Comparison of ENCODE assay signal across 10 mouse cellular contexts in the genomic region with DNA sequence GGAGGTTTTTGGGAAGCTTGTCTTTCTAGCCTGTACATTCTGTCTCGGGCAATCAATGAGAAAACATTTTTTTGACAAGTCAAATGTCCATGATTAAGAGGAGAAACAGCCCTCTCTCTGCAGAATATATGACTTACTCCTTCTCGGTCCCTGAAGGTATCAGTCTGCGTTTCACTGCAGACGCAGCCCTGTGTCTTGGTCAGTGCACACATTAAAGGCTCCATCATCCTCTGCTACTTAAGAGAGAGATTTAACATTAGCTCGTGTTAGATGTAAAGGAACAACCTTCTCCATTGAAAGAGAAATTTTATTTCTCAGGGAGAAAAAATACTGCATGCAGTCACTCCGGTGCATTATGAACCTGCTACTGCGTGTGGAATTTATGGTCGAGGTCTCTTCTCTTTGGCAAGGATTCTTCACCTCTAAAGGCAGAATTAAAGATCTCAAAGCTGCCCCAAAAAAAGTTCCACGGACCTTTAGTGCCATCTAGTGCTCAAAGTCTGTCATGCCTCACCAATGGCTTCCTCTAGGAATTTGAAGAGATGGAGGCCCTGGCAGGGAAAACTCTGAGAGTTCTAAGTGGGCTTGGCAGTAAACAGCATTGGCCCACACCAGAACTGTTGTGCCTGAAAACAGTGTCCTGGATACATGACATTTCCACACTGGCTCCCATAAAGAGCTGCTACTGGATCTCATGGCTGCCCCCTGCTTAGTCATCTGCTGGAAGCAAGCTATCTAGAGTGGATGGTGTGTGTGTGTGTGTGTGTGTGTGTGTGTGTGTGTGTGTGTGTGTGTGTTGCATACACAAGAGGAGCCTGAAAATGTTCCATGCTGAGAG.
DNase-seq lines count a peak whose midpoint lies in the region; ATAC-seq and TF ChIP-seq lines count a peak whose summit lies in the region.
"Had no signal": no experiment of that assay in that cellular context is flagged by ENCODE, and none has a peak within 500 bp of the region (broad histone marks: within the 10 kb centered on the region; RNA-seq: fewer than 3 reads in every experiment).

No protein-coding gene starts in this region.

- 0 out of 2 replicates have a peak, but pooled peaks have one; percentile 45 for ATAC-seq in heart, embryonic 16.5 days (replicated peaks; ENCODE audit: extremely low read depth, insufficient read depth, low FRiP score)
- peak; percentile 59; the same call in 1 of the 2 replicates for ATAC-seq in kidney, embryonic 16.5 days (ENCODE audit: low FRiP score, low TSS enrichment)
- peak; percentile 63 for ATAC-seq in limb, embryonic 14.5 days (ENCODE audit: low FRiP score, low read depth)

- no peak overlapping the region for H3K4me3 ChIP-seq in C2C12 (ENCODE audit: insufficient read depth, poor library complexity, severe bottlenecking)
- no peak overlapping the region for H3K4me3 ChIP-seq in embryonic facial prominence, embryonic 10.5 days
- H3K4me3 ChIP-seq in heart, embryonic 16.5 days (ENCODE audit: low read length) = no peak overlapping the region
- H3K4me3 ChIP-seq in kidney, embryonic 16.5 days (ENCODE audit: low read length) = no peak overlapping the region
- H3K4me3 ChIP-seq in limb, embryonic 14.5 days (replicated peaks; ENCODE audit: low read length) = no peak overlapping the region
- H3K4me3 ChIP-seq: embryonic facial prominence, embryonic 12.5 days; stomach, embryonic 15.5 days had no signal

- H3K27ac ChIP-seq in embryonic facial prominence, embryonic 10.5 days (replicated peaks) = no peak overlapping the region
- no peak overlapping the region for H3K27ac ChIP-seq in heart, embryonic 16.5 days (ENCODE audit: low read length)
- no peak overlapping the region for H3K27ac ChIP-seq in kidney, embryonic 16.5 days (ENCODE audit: low read length)
- no peak overlapping the region for H3K27ac ChIP-seq in limb, embryonic 14.5 days (replicated peaks; ENCODE audit: low read depth, low read length)
- H3K27ac ChIP-seq: embryonic facial prominence, embryonic 12.5 days; stomach, embryonic 15.5 days had no signal

- 0 out of 2 replicates have a peak, but pooled peaks cover 4% of the 10 kb centered on the region for H3K4me1 ChIP-seq in embryonic facial prominence, embryonic 10.5 days
- H3K4me1 ChIP-seq in heart, embryonic 16.5 days (ENCODE audit: control insufficient read depth, insufficient read depth, low read length) = no peaks in the 10 kb centered on the region
- H3K4me1 ChIP-seq in kidney, embryonic 16.5 days (ENCODE audit: insufficient read depth, low read length) = 0 out of 2 replicates have a peak, but pooled peaks cover 4% of the 10 kb centered on the region
- H3K4me1 ChIP-seq in limb, embryonic 14.5 days (ENCODE audit: control insufficient read depth, insufficient read depth, low read length) = peaks cover 3% of the 10 kb centered on the region; the same call in 1 of the 2 replicates
- H3K4me1 ChIP-seq: embryonic facial prominence, embryonic 12.5 days; stomach, embryonic 15.5 days had no signal

- no peak overlapping the region for H3K9ac ChIP-seq in heart, embryonic 16.5 days (ENCODE audit: low read length)
- H3K9ac ChIP-seq in kidney, embryonic 16.5 days (replicated peaks; ENCODE audit: low read length) = no peak overlapping the region
- no peak overlapping the region for H3K9ac ChIP-seq in limb, embryonic 14.5 days (ENCODE audit: low read depth, low read length, severe bottlenecking)
- H3K9ac ChIP-seq: embryonic facial prominence, embryonic 12.5 days; stomach, embryonic 15.5 days had no signal

- peak; percentile 14 for TF ChIP-seq CTCF in C2C12 (IDR thresholded peaks at IDR 0.05; ENCODE audit: control insufficient read depth, insufficient read depth, insufficient read length)

- H3K36me3 ChIP-seq in C2C12 (ENCODE audit: control insufficient read depth, insufficient read depth) = no peaks in the 10 kb centered on the region
- H3K36me3 ChIP-seq in embryonic facial prominence, embryonic 10.5 days (replicated peaks) = no peaks in the 10 kb centered on the region
- H3K36me3 ChIP-seq in heart, embryonic 16.5 days (ENCODE audit: control insufficient read depth, insufficient read depth) = no peaks in the 10 kb centered on the region
- no peaks in the 10 kb centered on the region for H3K36me3 ChIP-seq in kidney, embryonic 16.5 days (ENCODE audit: insufficient read depth, low read length)
- H3K36me3 ChIP-seq in limb, embryonic 14.5 days (ENCODE audit: control insufficient read depth, insufficient read depth, low read length) = no peaks in the 10 kb centered on the region
- H3K36me3 ChIP-seq: embryonic facial prominence, embryonic 12.5 days; stomach, embryonic 15.5 days had no signal

- 43% methylated on average over 9 of the region's 9 CpGs for WGBS in embryonic facial prominence, embryonic 10.5 days
- WGBS in heart, embryonic 16.5 days = 34% methylated on average over 9 of the region's 9 CpGs
- 16% methylated on average over 9 of the region's 9 CpGs for WGBS in kidney, embryonic 16.5 days
- 18% methylated on average over 9 of the region's 9 CpGs for WGBS in limb, embryonic 14.5 days

- H3K9me3 ChIP-seq in embryonic facial prominence, embryonic 10.5 days = no peaks in the 10 kb centered on the region
- H3K9me3 ChIP-seq in heart, embryonic 16.5 days (replicated peaks; ENCODE audit: control insufficient read depth, low read length) = no peaks in the 10 kb centered on the region
- H3K9me3 ChIP-seq in kidney, embryonic 16.5 days (ENCODE audit: low read length) = no peaks in the 10 kb centered on the region
- no peaks in the 10 kb centered on the region for H3K9me3 ChIP-seq in limb, embryonic 14.5 days (ENCODE audit: control insufficient read depth, low read length)
- H3K9me3 ChIP-seq: embryonic facial prominence, embryonic 12.5 days; stomach, embryonic 15.5 days had no signal

- H3K79me2 ChIP-seq in C2C12 (ENCODE audit: control insufficient read depth, insufficient read depth) = no peaks in the 10 kb centered on the region

- H3K79me3 ChIP-seq in C2C12 (ENCODE audit: low read depth) = no peaks in the 10 kb centered on the region

- H3ac ChIP-seq in C2C12 (ENCODE audit: control insufficient read depth, insufficient read length, low read depth) = no peak overlapping the region

- no peaks in the 10 kb centered on the region for H3K27me3 ChIP-seq in C2C12 (ENCODE audit: control insufficient read depth, insufficient read depth, insufficient read length)
- no peaks in the 10 kb centered on the region for H3K27me3 ChIP-seq in embryonic facial prominence, embryonic 10.5 days (replicated peaks; ENCODE audit: low read depth, poor library complexity, severe bottlenecking)
- no peaks in the 10 kb centered on the region for H3K27me3 ChIP-seq in heart, embryonic 16.5 days (ENCODE audit: control insufficient read depth, insufficient read depth, low read length)
- no peaks in the 10 kb centered on the region for H3K27me3 ChIP-seq in kidney, embryonic 16.5 days (ENCODE audit: insufficient read depth, low read length)
- no peaks in the 10 kb centered on the region for H3K27me3 ChIP-seq in limb, embryonic 14.5 days (ENCODE audit: control insufficient read depth, insufficient read depth, low read length)
- H3K27me3 ChIP-seq: embryonic facial prominence, embryonic 12.5 days; stomach, embryonic 15.5 days had no signal

- DNase-seq in adrenal gland, postnatal 10 days = peak; percentile 78
- DNase-seq in embryonic facial prominence, embryonic 10.5 days (ENCODE audit: low spot score) = peak; percentile 73
- DNase-seq in limb, embryonic 14.5 days (ENCODE audit: low spot score) = peak; percentile 84
- DNase-seq in neural tube, embryonic 10.5 days (ENCODE audit: extremely low spot score, low spot score) = peak; percentile 80
- peak; percentile 41 for DNase-seq in testis, postnatal 14 days (ENCODE audit: low spot score)

- no peak for TF ChIP-seq POLR2A in limb, embryonic 14.5 days (IDR thresholded peaks at IDR 0.05; ENCODE audit: borderline replicate concordance, extremely low read depth, insufficient read depth, insufficient read length)

- H3K4me2 ChIP-seq in heart, embryonic 16.5 days (ENCODE audit: low read depth, low read length) = no peak overlapping the region
- H3K4me2 ChIP-seq in kidney, embryonic 16.5 days (replicated peaks; ENCODE audit: low read depth, low read length) = no peak overlapping the region
- peak overlapping the region; percentile 27; the same call in 1 of the 2 replicates for H3K4me2 ChIP-seq in limb, embryonic 14.5 days (replicated peaks; ENCODE audit: low read depth, low read length, severe bottlenecking)
- H3K4me2 ChIP-seq: embryonic facial prominence, embryonic 12.5 days; stomach, embryonic 15.5 days had no signal

TF ChIP-seq in C2C12, 6 proteins besides CTCF, POLR2A, EP300 and RAD21:
- TF ChIP-seq MAX (IDR thresholded peaks at IDR 0.05) = no peak
- no peak for TF ChIP-seq MYOG (IDR thresholded peaks at IDR 0.05; ENCODE audit: control insufficient read depth, extremely low read depth, insufficient read length)
- TF ChIP-seq FOSL1 (IDR thresholded peaks at IDR 0.05; ENCODE audit: insufficient read depth, low read length, poor library complexity, severe bottlenecking) = no peak
- no peak for TF ChIP-seq CEBPB (IDR thresholded peaks at IDR 0.05; ENCODE audit: low read depth)
